Mouse (Mus musculus) liver, embryonic 14.5 days (tissue): Measurements from ENCODE around the gene Pgs1. TPM values are rescaled to one million over a fixed set of nuclear protein-coding genes. Genes with fewer than 3 reads are reported as not detected.
A peak's percentile ranks its signal among the peaks of the same experiment; 100 is the strongest.

Experiments used
- ATAC-seq: fragments of 200-750 bp; cut with Nextera tagmentation; 2 replicates; pipeline ENCODE4 v1.8.0; 2017; ENCODE audit warnings: moderate number of reproducible peaks, mild to moderate bottlenecking, moderate library complexity; ENCODE audit not compliant: insufficient read depth
- DNase-seq, 3 experiments: peaks; one replicate each; pipeline ENCODE4 v3.0.0-alpha.2; 2012 to 2013; ENCODE audit warnings: low read depth in 3 of 3, low spot score in 3 of 3
- H3K27ac ChIP-seq: fragments of 300-500 bp; sonication (generic); 2 replicates; pipeline ENCODE4 v1.5.1; 2014; ENCODE audit warnings: moderate library complexity, mild to moderate bottlenecking, control low read depth, inconsistent platforms
- H3K27me3 ChIP-seq: fragments of 300-500 bp; sonication (generic); 2 replicates; pipeline ENCODE4 v1.6.1; 2014; ENCODE audit warnings: mild to moderate bottlenecking, low read length, moderate library complexity; ENCODE audit not compliant: control insufficient read depth, insufficient read depth
- H3K36me3 ChIP-seq: fragments of 300-500 bp; sonication (generic); replicated peaks from 2 replicates; pipeline ENCODE4 v1.6.1; 2014; ENCODE audit warnings: low read depth; ENCODE audit not compliant: control insufficient read depth, insufficient read depth
- H3K4me1 ChIP-seq, 2 experiments: fragments of 200-500 bp in 1 of 2; fragments of 300-500 bp in 1 of 2; sonication (generic) in 1 of 2; replicated peaks; 2 replicates each; pipeline ENCODE4 v1.6.1; 2012 to 2014; ENCODE audit warnings: antibody characterized with exemption in 1 of 2, inconsistent platforms in 1 of 2, low read length in 1 of 2; ENCODE audit not compliant: control insufficient read depth in 2 of 2, insufficient read depth in 2 of 2
- H3K4me2 ChIP-seq: fragments of 300-500 bp; sonication (generic); 2 replicates; pipeline ENCODE4 v1.6.1; 2014; ENCODE audit warnings: low read depth, mild to moderate bottlenecking, control low read depth, moderate library complexity
- H3K4me3 ChIP-seq, 2 experiments: fragments of 200-500 bp in 1 of 2; fragments of 300-500 bp in 1 of 2; sonication (generic) in 1 of 2; 2 replicates each; pipeline ENCODE4 v1.5.1; 2012 to 2014; ENCODE audit warnings: low read depth in 2 of 2, low read length in 2 of 2, mild to moderate bottlenecking in 2 of 2, control low read depth in 1 of 2, inconsistent platforms in 1 of 2, moderate library complexity in 1 of 2; ENCODE audit not compliant: insufficient read depth in 1 of 2
- H3K9ac ChIP-seq: fragments of 300-500 bp; sonication (generic); replicated peaks from 2 replicates; pipeline ENCODE4 v1.6.1; 2014; ENCODE audit warnings: mild to moderate bottlenecking, control low read depth, moderate library complexity
- H3K9me3 ChIP-seq: fragments of 300-500 bp; sonication (generic); 2 replicates; pipeline ENCODE4 v1.6.1; 2016; ENCODE audit warnings: low read length, mixed read lengths; ENCODE audit not compliant: control insufficient read depth
- CTCF ChIP-seq: IDR thresholded peaks from 2 replicates; pipeline ENCODE4 v1.5.1; 2016; ENCODE audit warnings: antibody characterized with exemption, low read depth, control low read depth
- EP300 ChIP-seq: IDR thresholded peaks from 2 replicates; pipeline ENCODE4 v1.6.1; 2016; ENCODE audit warnings: antibody characterized with exemption, low read depth
- WGBS: fragments of 180-500 bp; shearing (Covaris S2); extraction: QIAGEN DNeasy Blood & Tissue Kit; methylation state at CpG from one replicate; pipeline ENCODE4 v1.1.7; 2014; ENCODE audit not compliant: insufficient replicate concordance; 5-methylcytosine and 5-hydroxymethylcytosine counted together
- polyA plus RNA-seq, 2 experiments: library from polyadenylated mRNA; depleted of rRNA in 1 of 2; stranded (reverse) in 1 of 2; unstranded in 1 of 2; fragments of >200 nt; fragmentation: Nextera tagmentation in 1 of 2; extraction: Ambion mirVana in 1 of 2; gene quantifications; 2 replicates each; pipeline versions ENCODE4 v1.2.1 to v1.2.3; 2012 to 2014

Gene Pgs1
- 11.9 and 12.9 TPM in 2 replicates for polyA plus RNA-seq (2012; rRNA removed)
- polyA plus RNA-seq (2014; fragmentation: Nextera tagmentation; extraction: Ambion mirVana), result 11.2 and 12.1 TPM in 2 replicates

GRCm38 (mm10) chr11:117986126-117987031 lies at the start of gene Pgs1:
Gene Pgs1, plus strand, starts transcription at chr11:117986292.
- Histone ChIP-seq H3K27me3 (no peaks in the 10 kb centered on the region), H3K36me3 (no peaks in the 10 kb centered on the region), H3K4me3 (peak within 1 kb of the TSS; percentile 77 to 81), H3K4me2 (peak within 1 kb of the TSS; percentile 95), H3K9me3 (no peaks in the 10 kb centered on the region), H3K4me1 (peaks cover 30 to 40% of the 10 kb centered on the region in 2 experiments), H3K27ac (peak within 1 kb of the TSS; percentile 77), H3K9ac (peak within 1 kb of the TSS; percentile 87)
- 7% methylated on average over 51 of the region's 51 CpGs for WGBS
- ATAC-seq, result peak; percentile 85
- peak; percentile 77 to 79 (median 77) for DNase-seq
- peak; percentile 35 for TF ChIP-seq EP300
- no peak for TF ChIP-seq CTCF

DNA sequence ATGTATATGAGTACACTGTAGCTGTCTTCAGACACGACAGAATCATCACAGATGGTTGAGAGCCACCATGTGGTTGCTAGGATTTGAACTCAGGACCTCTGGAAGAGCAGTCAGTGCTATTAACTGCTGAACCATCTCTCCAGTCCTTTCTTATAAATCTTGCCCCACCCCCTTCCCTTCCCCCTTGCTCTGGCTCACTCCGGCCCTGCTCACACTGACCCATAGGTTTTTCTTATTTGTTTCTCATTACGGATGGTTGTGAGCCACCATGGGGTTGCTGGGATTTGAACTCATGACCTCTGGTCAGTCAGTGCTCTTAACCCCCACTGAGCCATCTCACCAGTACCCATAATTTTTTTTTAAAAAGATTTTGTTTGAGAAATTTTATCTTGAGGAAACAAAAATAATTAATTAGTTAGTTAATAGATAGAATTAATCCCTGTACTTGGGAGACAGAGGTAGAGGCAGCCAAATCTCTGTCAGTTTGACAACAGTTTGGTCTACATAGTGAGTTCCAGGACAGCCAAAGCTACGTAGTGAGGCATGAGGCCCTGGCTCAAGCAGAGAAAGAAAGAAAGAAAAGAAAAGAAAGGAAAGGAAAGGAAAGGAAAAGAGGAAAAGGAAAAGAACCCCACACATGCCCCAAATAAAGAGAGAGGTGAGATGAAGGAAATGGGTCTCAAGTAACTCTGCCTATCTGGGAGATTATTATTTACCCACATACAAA lies 46.9 kb upstream of the Pgs1 start:
- H3K4me3 ChIP-seq, result no peak overlapping the region
- no peak overlapping the region for H3K9ac ChIP-seq
- no peaks in the 10 kb centered on the region; the same call in 1 of the 2 replicates for H3K27me3 ChIP-seq
- 53% methylated on average over 4 of the region's 4 CpGs for WGBS
- TF ChIP-seq EP300, result no peak
- no peak for TF ChIP-seq CTCF
- H3K36me3 ChIP-seq, result no peaks in the 10 kb centered on the region
- H3K4me1 ChIP-seq, result peaks cover 0 to 14% of the 10 kb centered on the region in 2 experiments; a peak in 2 of 4 replicates
- no peak overlapping the region for H3K4me2 ChIP-seq
- no peak overlapping the region for H3K27ac ChIP-seq
- DNase-seq (no peak), ATAC-seq (no peak)
- H3K9me3 ChIP-seq, result no peaks in the 10 kb centered on the region

GRCm38 (mm10) chr11:117939741-117940285 lies 46.3 kb upstream of the Pgs1 start:
- Histone ChIP-seq H3K27me3 (no peaks in the 10 kb centered on the region; the same call in 1 of the 2 replicates), H3K9ac (no peak overlapping the region), H3K36me3 (no peaks in the 10 kb centered on the region), H3K9me3 (no peaks in the 10 kb centered on the region), H3K27ac (no peak overlapping the region), H3K4me3 (no peak overlapping the region), H3K4me1 (peaks cover 0 to 13% of the 10 kb centered on the region in 2 experiments; a peak in 2 of 4 replicates), H3K4me2 (no peak overlapping the region)
- WGBS, result 13% methylated on average over 7 of the region's 7 CpGs
- TF ChIP-seq EP300 (no peak), CTCF (no peak)
- DNase-seq (no peak), ATAC-seq (peak; percentile 31)

- no peaks in the 10 kb centered on the region for H3K9me3 ChIP-seq
- WGBS, result 75% methylated on average over 6 of the region's 6 CpGs
- H3K4me1 ChIP-seq, result peaks cover 0 to 9% of the 10 kb centered on the region in 2 experiments; a peak in 2 of 4 replicates
Measured at GRCm38 (mm10) chr11:117940881-117941280, 45.2 kb upstream of the Pgs1 start.

More at GRCm38 (mm10) chr11:117940881-117941280, 45.2 kb upstream of the Pgs1 start:
- no peak overlapping the region for H3K9ac ChIP-seq
- TF ChIP-seq EP300 (no peak), CTCF (no peak)
- no peak for ATAC-seq
- no peak overlapping the region for H3K27ac ChIP-seq
- H3K27me3 ChIP-seq, result no peaks in the 10 kb centered on the region; the same call in 1 of the 2 replicates
- H3K4me2 ChIP-seq, result no peak overlapping the region
- H3K36me3 ChIP-seq, result no peaks in the 10 kb centered on the region
- no peak overlapping the region for H3K4me3 ChIP-seq
- DNase-seq, result no peak
